Mouse (Mus musculus): ENCODE data around the gene Lrrc32. TPM values are rescaled to one million over a fixed set of nuclear protein-coding genes. Genes with fewer than 3 reads are reported as not detected.

Gene Lrrc32
- polyA plus RNA-seq, 1 experiment: not detected

- H3K27ac ChIP-seq (ENCODE audit: insufficient read depth, low read depth, low read length): no peak overlapping the region
- WGBS: 96% methylated on average over 4 of the region's 4 CpGs
- H3K4me3 ChIP-seq (ENCODE audit: insufficient read depth, low read depth, low read length): no peak overlapping the region
- H3K4me1 ChIP-seq (ENCODE audit: control insufficient read depth, insufficient read depth, low read length): peaks cover under 1% of the 10 kb centered on the region
- no peak for TF ChIP-seq CTCF (IDR thresholded peaks at IDR 0.05; ENCODE audit: insufficient read depth, low read depth, low read length)
Observed at GRCm38 (mm10) chr7:98535882-98536281, 46.8 kb downstream of the Lrrc32 start.

- H3K27ac ChIP-seq (ENCODE audit: insufficient read depth, low read depth, low read length): no peak overlapping the region
- TF ChIP-seq POLR2A (IDR thresholded peaks at IDR 0.05; ENCODE audit: insufficient read depth, low read depth, low read length): no peak
- no peak for TF ChIP-seq CTCF (IDR thresholded peaks at IDR 0.05; ENCODE audit: insufficient read depth, low read depth, low read length)
- WGBS: 68% methylated on average over 10 of the region's 10 CpGs
- H3K4me3 ChIP-seq (ENCODE audit: insufficient read depth, low read depth, low read length): no peak overlapping the region
- H3K4me1 ChIP-seq (ENCODE audit: control insufficient read depth, insufficient read depth, low read length): peaks cover 14% of the 10 kb centered on the region
Observed at GRCm38 (mm10) chr7:98537210-98537966, 48.3 kb downstream of the Lrrc32 start.

GRCm38 (mm10) chr7:98537967-98538573 lies 49.0 kb downstream of the Lrrc32 start:
- H3K27ac ChIP-seq (ENCODE audit: insufficient read depth, low read depth, low read length): no peak overlapping the region
- no peak overlapping the region for H3K4me3 ChIP-seq (ENCODE audit: insufficient read depth, low read depth, low read length)
- TF ChIP-seq POLR2A (IDR thresholded peaks at IDR 0.05; ENCODE audit: insufficient read depth, low read depth, low read length) (no peak), CTCF (IDR thresholded peaks at IDR 0.05; ENCODE audit: insufficient read depth, low read depth, low read length) (no peak)
- H3K4me1 ChIP-seq (ENCODE audit: control insufficient read depth, insufficient read depth, low read length): peaks cover 20% of the 10 kb centered on the region
- 60% methylated on average over 8 of the region's 8 CpGs for WGBS

- Histone ChIP-seq H3K4me1 (ENCODE audit: control insufficient read depth, insufficient read depth, low read length) (peaks cover 36% of the 10 kb centered on the region), H3K27ac (ENCODE audit: insufficient read depth, low read depth, low read length) (no peak overlapping the region), H3K4me3 (ENCODE audit: insufficient read depth, low read depth, low read length) (no peak overlapping the region)
- WGBS: 41% methylated on average over 2 of the region's 2 CpGs
- no peak for TF ChIP-seq CTCF (IDR thresholded peaks at IDR 0.05; ENCODE audit: insufficient read depth, low read depth, low read length)
- no peak for TF ChIP-seq POLR2A (IDR thresholded peaks at IDR 0.05; ENCODE audit: insufficient read depth, low read depth, low read length)
Observed at GRCm38 (mm10) chr7:98540879-98541278, 51.8 kb downstream of the Lrrc32 start.

- peaks cover 36% of the 10 kb centered on the region for H3K4me1 ChIP-seq (ENCODE audit: control insufficient read depth, insufficient read depth, low read length)
- H3K4me3 ChIP-seq (ENCODE audit: insufficient read depth, low read depth, low read length): no peak overlapping the region
- WGBS: 93% methylated on average over 5 of the region's 5 CpGs
- no peak for TF ChIP-seq CTCF (IDR thresholded peaks at IDR 0.05; ENCODE audit: insufficient read depth, low read depth, low read length)
- TF ChIP-seq POLR2A (IDR thresholded peaks at IDR 0.05; ENCODE audit: insufficient read depth, low read depth, low read length): no peak
- H3K27ac ChIP-seq (ENCODE audit: insufficient read depth, low read depth, low read length): 0 out of 2 replicates have a peak overlapping the region, but pooled peaks have one; percentile 22
Observed at GRCm38 (mm10) chr7:98541564-98541963, 52.5 kb downstream of the Lrrc32 start.

DNA sequence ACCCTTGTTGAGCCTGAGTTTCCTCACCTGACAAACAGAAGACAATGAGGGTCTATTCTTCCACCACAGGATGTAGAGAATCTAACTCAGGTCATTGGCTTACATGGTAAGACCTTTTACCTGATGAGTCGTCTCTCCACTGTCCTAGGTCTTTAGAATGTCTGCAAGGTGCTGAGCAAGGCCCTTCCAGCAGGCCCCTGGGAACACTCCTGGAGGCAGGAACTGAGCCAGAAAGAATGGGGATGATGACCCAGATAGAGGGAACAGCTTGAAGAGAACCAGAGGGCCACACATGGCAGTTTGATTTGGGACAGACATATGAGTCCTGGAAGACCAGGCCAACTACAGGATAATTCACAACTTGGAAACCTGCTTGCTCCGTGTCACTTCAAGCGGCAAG lies 53.2 kb downstream of the Lrrc32 start:
- Histone ChIP-seq H3K4me3 (ENCODE audit: insufficient read depth, low read depth, low read length) (no peak overlapping the region), H3K4me1 (ENCODE audit: control insufficient read depth, insufficient read depth, low read length) (peaks cover 36% of the 10 kb centered on the region), H3K27ac (ENCODE audit: insufficient read depth, low read depth, low read length) (peak overlapping the region; percentile 9; the same call in 1 of the 2 replicates)
- WGBS: 76% methylated on average over 3 of the region's 3 CpGs
- TF ChIP-seq CTCF (IDR thresholded peaks at IDR 0.05; ENCODE audit: insufficient read depth, low read depth, low read length) (no peak), POLR2A (IDR thresholded peaks at IDR 0.05; ENCODE audit: insufficient read depth, low read depth, low read length) (no peak)

DNA sequence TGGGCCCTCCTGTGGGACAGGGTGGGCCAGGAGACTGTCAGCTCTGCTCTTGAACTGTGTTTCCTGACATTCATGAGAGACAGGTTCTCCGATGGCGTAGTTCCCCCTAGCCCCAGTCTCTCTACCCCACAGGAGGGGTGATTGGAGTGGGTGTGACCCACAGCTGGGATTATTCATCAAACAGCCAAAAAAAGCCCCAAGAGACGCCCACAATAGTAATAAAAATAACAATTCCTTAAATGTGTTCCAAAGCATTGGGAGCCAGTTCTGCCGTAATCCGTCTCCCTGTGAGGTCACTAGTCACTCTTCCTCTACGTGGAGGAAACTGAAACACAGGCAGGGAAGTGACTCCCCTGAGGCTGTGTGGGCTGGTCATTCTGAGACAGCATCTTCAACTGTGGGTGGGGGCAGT lies 53.7 kb downstream of the Lrrc32 start:
- 39% methylated on average over 6 of the region's 6 CpGs for WGBS
- no peak for TF ChIP-seq POLR2A (IDR thresholded peaks at IDR 0.05; ENCODE audit: insufficient read depth, low read depth, low read length)
- no peak for TF ChIP-seq CTCF (IDR thresholded peaks at IDR 0.05; ENCODE audit: insufficient read depth, low read depth, low read length)
- Histone ChIP-seq H3K4me1 (ENCODE audit: control insufficient read depth, insufficient read depth, low read length) (peaks cover 36% of the 10 kb centered on the region), H3K27ac (ENCODE audit: insufficient read depth, low read depth, low read length) (peak overlapping the region; percentile 29; the same call in 1 of the 2 replicates), H3K4me3 (ENCODE audit: insufficient read depth, low read depth, low read length) (no peak overlapping the region)

- TF ChIP-seq POLR2A (IDR thresholded peaks at IDR 0.05; ENCODE audit: insufficient read depth, low read depth, low read length) (no peak), CTCF (IDR thresholded peaks at IDR 0.05; ENCODE audit: insufficient read depth, low read depth, low read length) (no peak)
- peaks cover 38% of the 10 kb centered on the region for H3K4me1 ChIP-seq (ENCODE audit: control insufficient read depth, insufficient read depth, low read length)
- no peak overlapping the region for H3K4me3 ChIP-seq (ENCODE audit: insufficient read depth, low read depth, low read length)
- 80% methylated on average over 11 of the region's 11 CpGs for WGBS
- H3K27ac ChIP-seq (ENCODE audit: insufficient read depth, low read depth, low read length): no peak overlapping the region
Observed at GRCm38 (mm10) chr7:98543853-98544370, 54.8 kb downstream of the Lrrc32 start.

GRCm38 (mm10) chr7:98544556-98544955 lies 55.5 kb downstream of the Lrrc32 start:
- 83% methylated on average over 3 of the region's 3 CpGs for WGBS
- no peak overlapping the region for H3K27ac ChIP-seq (ENCODE audit: insufficient read depth, low read depth, low read length)
- no peak overlapping the region for H3K4me3 ChIP-seq (ENCODE audit: insufficient read depth, low read depth, low read length)
- TF ChIP-seq POLR2A (IDR thresholded peaks at IDR 0.05; ENCODE audit: insufficient read depth, low read depth, low read length) (no peak), CTCF (IDR thresholded peaks at IDR 0.05; ENCODE audit: insufficient read depth, low read depth, low read length) (no peak)
- peaks cover 38% of the 10 kb centered on the region for H3K4me1 ChIP-seq (ENCODE audit: control insufficient read depth, insufficient read depth, low read length)
